Mouse (Mus musculus) CD4-positive, CD25-positive, alpha-beta regulatory T cell, adult 4 months (primary cell): Measurements from ENCODE around the gene Syne2. TPM values are rescaled to one million over a fixed set of nuclear protein-coding genes. Genes with fewer than 3 reads are reported as not detected.
"Not testable (repeated sequence)": the region's sequence is repeated elsewhere in the genome, so short reads cannot be mapped to it uniquely, and the experiment has no call there.

Source experiments
- ATAC-seq: one replicate; pipeline ENCODE4 v1.8.0; 2017
- polyA plus RNA-seq, 2 experiments: library from polyadenylated mRNA; unstranded; fragments of 100-300 nt; shearing (Covaris generic); gene quantifications; one replicate each; pipeline ENCODE4 v1.2.1; 2017

Syne2 gene
- polyA plus RNA-seq, 2 experiments from 2014 or later = 10.9 to 19.2 TPM

- no peak for ATAC-seq
Measured at GRCm38 (mm10) chr12:76109646-76110405, 291.9 kb downstream of the Syne2 start.

GRCm38 (mm10) chr12:76111046-76111445, 293.1 kb downstream of the Syne2 start:
- ATAC-seq = no peak

- ATAC-seq = no peak
Measured at GRCm38 (mm10) chr12:76116577-76116976, 298.6 kb downstream of the Syne2 start.

- no peak for ATAC-seq
Measured at GRCm38 (mm10) chr12:76117632-76118153, 299.8 kb downstream of the Syne2 start.

- no peak for ATAC-seq
Measured at GRCm38 (mm10) chr12:76123223-76123622, 305.3 kb downstream of the Syne2 start.

GRCm38 (mm10) chr12:76128306-76128705, 310.4 kb downstream of the Syne2 start:
- ATAC-seq = no peak

- no peak for ATAC-seq
Measured at GRCm38 (mm10) chr12:76128831-76129230, 310.9 kb downstream of the Syne2 start.

- ATAC-seq = no peak
Measured at GRCm38 (mm10) chr12:76130281-76130680, 312.3 kb downstream of the Syne2 start.

GRCm38 (mm10) chr12:76130891-76131290, 313.0 kb downstream of the Syne2 start:
- ATAC-seq = no peak

- ATAC-seq = no peak
Measured at GRCm38 (mm10) chr12:76132591-76132990, 314.7 kb downstream of the Syne2 start.

- ATAC-seq = not testable (repeated sequence)
Measured at GRCm38 (mm10) chr12:76133081-76133480, 315.1 kb downstream of the Syne2 start.

GRCm38 (mm10) chr12:76136701-76137100, 318.8 kb downstream of the Syne2 start:
- no peak for ATAC-seq

- not testable (repeated sequence) for ATAC-seq
Measured at GRCm38 (mm10) chr12:76152389-76152788, 334.5 kb downstream of the Syne2 start.

Other genes starting within 250 kb of the Syne2 start
- gene Ppp2r5e, start 221.9 kb upstream of the Syne2 start, polyA plus RNA-seq = 1 to 10 TPM; 4.8 to 7.9 TPM
- 10 to 100 TPM; 18.1 to 24.9 TPM for gene Wdr89, start 148.6 kb upstream of the Syne2 start, polyA plus RNA-seq
- 10 to 100 TPM in 1 of 2 experiments, 1 to 10 TPM in 1; 9.7 to 18.9 TPM for gene Sgpp1, start 82.4 kb upstream of the Syne2 start, polyA plus RNA-seq